Mouse (Mus musculus) MEL (cell line): ENCODE measurements around the gene Fcmr. TPM values are rescaled to one million over a fixed set of nuclear protein-coding genes. Genes with fewer than 3 reads are reported as not detected.

Source experiments
- DNase-seq: peaks from one replicate; pipeline ENCODE4 v3.0.0; 2011; ENCODE audit warnings: low read depth, low spot score
- H3K27ac ChIP-seq: 2 replicates; pipeline ENCODE4 v1.5.1; 2012; ENCODE audit warnings: low read depth, mild to moderate bottlenecking, control low read depth, low read length, moderate library complexity; ENCODE audit not compliant: control insufficient read depth
- H3K27me3 ChIP-seq, 2 experiments: fragments of 150-350 bp in 1 of 2; sonication (generic) in 1 of 2; 2 replicates each; pipeline ENCODE4 v1.6.1; 2012; ENCODE audit warnings: low read length in 2 of 2, mild to moderate bottlenecking in 2 of 2, improper control_type of control experiment in 1 of 2, moderate library complexity in 1 of 2; ENCODE audit not compliant: insufficient read depth in 2 of 2, control insufficient read depth in 1 of 2
- H3K36me3 ChIP-seq, 2 experiments: 2 replicates each; pipeline ENCODE4 v1.6.1; 2012 to 2014; ENCODE audit warnings: low read length in 2 of 2, improper control_type of control experiment in 1 of 2, inconsistent platforms in 1 of 2, mild to moderate bottlenecking in 1 of 2; ENCODE audit not compliant: insufficient read depth in 2 of 2, control insufficient read depth in 1 of 2
- H3K4me1 ChIP-seq, 2 experiments: fragments of 150-350 bp in 1 of 2; sonication (generic) in 1 of 2; 2 replicates each; pipeline ENCODE4 v1.6.1; 2012; ENCODE audit warnings: low read length in 2 of 2, improper control_type of control experiment in 1 of 2, mild to moderate bottlenecking in 1 of 2; ENCODE audit not compliant: insufficient read depth in 2 of 2, control insufficient read depth in 1 of 2
- H3K4me3 ChIP-seq, 2 experiments: fragments of 150-350 bp in 1 of 2; sonication (generic) in 1 of 2; 2 replicates each; pipeline ENCODE4 v1.5.1; 2012; ENCODE audit warnings: low read depth in 2 of 2, low read length in 2 of 2, mild to moderate bottlenecking in 2 of 2, moderate library complexity in 2 of 2, control low read depth in 1 of 2, improper control_type of control experiment in 1 of 2; ENCODE audit not compliant: control insufficient read depth in 1 of 2, insufficient read depth in 1 of 2
- H3K79me2 ChIP-seq: 2 replicates; pipeline ENCODE4 v1.6.1; 2012; ENCODE audit warnings: mild to moderate bottlenecking, low read length, moderate library complexity; ENCODE audit not compliant: control insufficient read depth, poor library complexity, insufficient read depth
- H3K9ac ChIP-seq: 2 replicates; pipeline ENCODE4 v1.6.1; 2012; ENCODE audit warnings: low read depth, mild to moderate bottlenecking, control low read depth, low read length, moderate library complexity; ENCODE audit not compliant: control insufficient read depth, poor library complexity, severe bottlenecking
- H3K9me3 ChIP-seq: fragments of 150-350 bp; sonication (generic); replicated peaks from 2 replicates; pipeline ENCODE4 v1.6.1; 2012; ENCODE audit warnings: mild to moderate bottlenecking, low read length, improper control_type of control experiment, moderate library complexity; ENCODE audit not compliant: insufficient read depth
- BHLHE40 ChIP-seq: IDR thresholded peaks from 2 replicates; pipeline ENCODE4 v1.6.1; 2012; ENCODE audit warnings: low read depth, mild to moderate bottlenecking, inconsistent platforms, low read length, improper control_type of control experiment, borderline replicate concordance
- CHD2 ChIP-seq: IDR thresholded peaks from 2 replicates; pipeline ENCODE4 v1.6.1; 2011; ENCODE audit warnings: low read length, improper control_type of control experiment
- E2F4 ChIP-seq: IDR thresholded peaks from 2 replicates; pipeline ENCODE4 v1.6.1; 2011; ENCODE audit warnings: low read depth, low read length, improper control_type of control experiment, borderline replicate concordance
- ELF1 ChIP-seq: IDR thresholded peaks from 2 replicates; pipeline ENCODE4 v1.6.1; 2014; ENCODE audit warnings: low read depth, mild to moderate bottlenecking, inconsistent platforms, low read length, improper control_type of control experiment, moderate library complexity
- ETS1 ChIP-seq: IDR thresholded peaks from 2 replicates; pipeline ENCODE4 v1.6.1; 2012; ENCODE audit warnings: low read depth, mild to moderate bottlenecking, inconsistent platforms, low read length, improper control_type of control experiment, moderate library complexity
- GABPA ChIP-seq: IDR thresholded peaks from 2 replicates; pipeline ENCODE4 v1.6.1; 2012; ENCODE audit warnings: low read depth, mild to moderate bottlenecking, inconsistent platforms, low read length, improper control_type of control experiment, moderate library complexity
- GATA1 ChIP-seq: IDR thresholded peaks from 2 replicates; pipeline ENCODE4 v1.6.1; 2011; ENCODE audit warnings: low read depth, low read length, improper control_type of control experiment
- HCFC1 ChIP-seq: IDR thresholded peaks from 2 replicates; pipeline ENCODE4 v1.6.1; 2012; ENCODE audit warnings: low read depth, mild to moderate bottlenecking, inconsistent platforms, low read length, improper control_type of control experiment, moderate library complexity
- JUND ChIP-seq: IDR thresholded peaks from 2 replicates; pipeline ENCODE4 v1.6.1; 2011; ENCODE audit warnings: low read depth, mild to moderate bottlenecking, improper control_type of control experiment, low read length
- MAFK ChIP-seq: IDR thresholded peaks from 2 replicates; pipeline ENCODE4 v1.6.1; 2011; ENCODE audit warnings: low read depth, mild to moderate bottlenecking, low read length, improper control_type of control experiment, borderline replicate concordance
- MAX ChIP-seq: IDR thresholded peaks from 2 replicates; pipeline ENCODE4 v1.6.1; 2011; ENCODE audit warnings: low read length, improper control_type of control experiment
- MAZ ChIP-seq: IDR thresholded peaks from 2 replicates; pipeline ENCODE4 v1.6.1; 2012; ENCODE audit warnings: low read depth, mild to moderate bottlenecking, inconsistent platforms, low read length, improper control_type of control experiment
- MXI1 ChIP-seq: IDR thresholded peaks from 2 replicates; pipeline ENCODE4 v1.6.1; 2011; ENCODE audit warnings: mild to moderate bottlenecking, low read depth, low read length, improper control_type of control experiment
- MYB ChIP-seq: IDR thresholded peaks from 2 replicates; pipeline ENCODE4 v1.6.1; 2011; ENCODE audit warnings: mild to moderate bottlenecking, low read depth, low read length, improper control_type of control experiment
- NRF1 ChIP-seq: IDR thresholded peaks from 2 replicates; pipeline ENCODE4 v1.6.1; 2014; ENCODE audit warnings: low read depth, mild to moderate bottlenecking, inconsistent platforms, low read length, improper control_type of control experiment, moderate library complexity; ENCODE audit not compliant: poor library complexity, insufficient read depth, severe bottlenecking
- POLR2AphosphoS5 ChIP-seq: IDR thresholded peaks from 2 replicates; pipeline ENCODE4 v1.6.1; 2012; ENCODE audit warnings: low read depth, borderline replicate concordance, mild to moderate bottlenecking, inconsistent platforms, low read length, moderate library complexity, mixed read lengths
- RCOR1 ChIP-seq: IDR thresholded peaks from 2 replicates; pipeline ENCODE4 v1.6.1; 2012; ENCODE audit warnings: low read depth, mild to moderate bottlenecking, inconsistent platforms, low read length, improper control_type of control experiment
- SIN3A ChIP-seq: IDR thresholded peaks from 2 replicates; pipeline ENCODE4 v1.6.1; 2012; ENCODE audit warnings: low read length, improper control_type of control experiment, inconsistent platforms
- TCF12 ChIP-seq: IDR thresholded peaks from 2 replicates; pipeline ENCODE4 v1.6.1; 2014; ENCODE audit warnings: low read depth, mild to moderate bottlenecking, inconsistent platforms, low read length, improper control_type of control experiment, moderate library complexity
- UBTF ChIP-seq: IDR thresholded peaks from 2 replicates; pipeline ENCODE4 v1.6.1; 2012; ENCODE audit warnings: low read depth, mild to moderate bottlenecking, inconsistent platforms, low read length, improper control_type of control experiment, moderate library complexity, borderline replicate concordance; ENCODE audit not compliant: insufficient read depth
- USF2 ChIP-seq, 2 experiments: IDR thresholded peaks; 2 replicates each; pipeline ENCODE4 v1.6.1; 2011 to 2012; ENCODE audit warnings: improper control_type of control experiment in 2 of 2, low read length in 2 of 2, borderline replicate concordance in 1 of 2, inconsistent platforms in 1 of 2, low read depth in 1 of 2, mild to moderate bottlenecking in 1 of 2; ENCODE audit not compliant: insufficient read depth in 1 of 2
- ZC3H11A ChIP-seq: IDR thresholded peaks from 2 replicates; pipeline ENCODE4 v1.6.1; 2012; ENCODE audit warnings: low read depth, mild to moderate bottlenecking, inconsistent platforms, low read length, improper control_type of control experiment
- ZKSCAN1 ChIP-seq: IDR thresholded peaks from 2 replicates; pipeline ENCODE4 v1.6.1; 2012; ENCODE audit warnings: low read depth, mild to moderate bottlenecking, inconsistent platforms, low read length, improper control_type of control experiment, moderate library complexity
- ZNF384 ChIP-seq: IDR thresholded peaks from 2 replicates; pipeline ENCODE4 v1.6.1; 2012; ENCODE audit warnings: low read depth, mild to moderate bottlenecking, inconsistent platforms, low read length, improper control_type of control experiment
- polyA plus RNA-seq, 2 experiments: library from polyadenylated mRNA; stranded (reverse) in 1 of 2; unstranded in 1 of 2; fragments of >175 nt in 1 of 2; fragments of >200 nt in 1 of 2; gene quantifications; 2 replicates each; pipeline versions ENCODE4 v1.2.1 to v1.2.4; 2012; ENCODE audit warnings: low replicate concordance in 2 of 2, low read depth in 1 of 2; ENCODE audit not compliant: insufficient read length in 2 of 2, insufficient read depth in 1 of 2, missing spikeins in 1 of 2
- total RNA-seq: library from RNA; depleted of rRNA; stranded (reverse); fragments of 300-350 nt; gene quantifications from 2 replicates; pipeline ENCODE4 v1.2.3, GENCODE M21; 2012

Fcmr gene
- total and polyA plus RNA-seq, 3 experiments = not detected

GRCm38 (mm10) chr1:130883146-130883545 is 17.7 kb downstream of the Fcmr start:
- Histone ChIP-seq H3K9ac (no peak overlapping the region), H3K9me3 (no peaks in the 10 kb centered on the region), H3K36me3 (no peaks in the 10 kb centered on the region), H3K4me3 (no peak overlapping the region), H3K27ac (no peak overlapping the region), H3K79me2 (no peaks in the 10 kb centered on the region), H3K27me3 (peaks cover 0 to 19% of the 10 kb centered on the region in 2 experiments), H3K4me1 (no peaks in the 10 kb centered on the region)
- no peak for DNase-seq
- TF ChIP-seq ZC3H11A = no peak

GRCm38 (mm10) chr1:130887354-130887753 is 21.9 kb downstream of the Fcmr start, which contains the start of gene Il24:
Gene Il24, minus strand, starts transcription at chr1:130887454.
- Histone ChIP-seq H3K27me3 (peaks cover 2 to 31% of the 10 kb centered on the region in 2 experiments), H3K9me3 (no peaks in the 10 kb centered on the region), H3K79me2 (no peaks in the 10 kb centered on the region)

GRCm38 (mm10) chr1:130892446-130892845 is 27.0 kb downstream of the Fcmr start:
- Histone ChIP-seq H3K27me3 (peaks cover 14 to 25% of the 10 kb centered on the region in 2 experiments), H3K27ac (no peak overlapping the region), H3K36me3 (no peaks in the 10 kb centered on the region), H3K4me3 (no peak overlapping the region), H3K4me1 (no peaks in the 10 kb centered on the region), H3K9ac (no peak overlapping the region), H3K79me2 (no peaks in the 10 kb centered on the region), H3K9me3 (no peaks in the 10 kb centered on the region)
- TF ChIP-seq POLR2AphosphoS5 = no peak
- no peak for TF ChIP-seq NRF1
- TF ChIP-seq MXI1 = no peak
- TF ChIP-seq GATA1 = no peak
- TF ChIP-seq ZKSCAN1 = no peak
- TF ChIP-seq ZC3H11A = no peak
- TF ChIP-seq UBTF = no peak
- no peak for TF ChIP-seq MAZ
- no peak for TF ChIP-seq MAFK
- no peak for TF ChIP-seq CHD2
- no peak for TF ChIP-seq ETS1
- TF ChIP-seq MAX = no peak
- TF ChIP-seq TCF12 = no peak
- TF ChIP-seq ELF1 = no peak
- no peak for TF ChIP-seq USF2 (IDR thresholded peaks at IDR 0.05; ENCODE audit: borderline replicate concordance in 1 of 2, insufficient read depth in 1 of 2, low read depth in 1 of 2, low read length in 2 of 2)
- no peak for DNase-seq

More at GRCm38 (mm10) chr1:130887354-130887753, 21.9 kb downstream of the Fcmr start, which contains the start of gene Il24:
- DNase-seq = no peak
- Histone ChIP-seq H3K9ac (no peak within 1 kb of the TSS), H3K4me3 (no peak within 1 kb of the TSS), H3K4me1 (no peaks in the 10 kb centered on the region), H3K27ac (no peak within 1 kb of the TSS), H3K36me3 (no peaks in the 10 kb centered on the region)
- TF ChIP-seq MAZ (no peak), TCF12 (no peak), GABPA (no peak), MYB (no peak), JUND (no peak), RCOR1 (no peak), SIN3A (no peak), POLR2AphosphoS5 (no peak), ZNF384 (no peak), USF2 (IDR thresholded peaks at IDR 0.05; ENCODE audit: borderline replicate concordance in 1 of 2, insufficient read depth in 1 of 2, low read depth in 1 of 2, low read length in 2 of 2) (no peak), ZC3H11A (no peak), BHLHE40 (no peak), HCFC1 (no peak), UBTF (no peak), MAFK (no peak), GATA1 (no peak), E2F4 (no peak)
